Mouse (Mus musculus): ENCODE data around the gene Col4a3. TPM values are rescaled to one million over a fixed set of nuclear protein-coding genes. Genes with fewer than 3 reads are reported as not detected.

Gene Col4a3
- polyA plus RNA-seq (2012; ENCODE audit: insufficient read depth, insufficient read length, missing spikeins): 0.71 and 0.75 TPM in 2 replicates

DNA sequence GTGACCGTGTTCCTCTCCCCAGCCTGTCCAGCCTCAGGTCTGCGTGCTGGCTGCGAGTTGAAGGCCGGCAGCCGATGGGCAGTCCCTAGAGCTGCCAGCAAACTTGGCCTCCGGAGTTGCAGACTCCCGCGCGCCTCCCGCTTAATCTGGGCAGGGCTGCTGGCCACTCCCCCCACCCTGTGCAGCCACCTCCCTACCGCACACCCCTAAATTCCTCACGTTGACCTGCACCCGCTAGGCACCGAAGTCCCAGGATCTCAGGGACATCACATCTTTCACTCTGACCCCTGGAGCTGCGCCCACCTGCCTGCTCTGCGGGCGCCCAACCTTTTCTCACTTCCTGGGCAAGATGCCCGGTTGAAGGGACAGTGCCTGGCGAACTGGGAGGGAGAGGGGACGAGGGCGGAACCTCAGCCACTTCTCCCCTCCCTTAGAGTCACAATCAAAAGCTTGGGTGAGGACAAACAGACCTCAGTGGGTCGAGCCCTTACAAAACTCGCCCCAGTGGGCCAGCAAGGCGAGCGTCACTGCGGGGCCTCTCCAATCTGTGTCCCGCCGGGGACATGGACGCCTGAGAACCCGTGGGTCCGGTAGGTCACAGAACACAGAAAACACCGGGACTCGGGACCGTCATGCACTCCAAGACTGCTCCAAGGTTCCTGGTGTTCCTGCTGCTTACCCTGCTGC, at the start of gene Col4a3, which contains the start of gene Col4a4:
Gene Col4a3, plus strand, starts transcription at position 209 of the 687 bp plus-strand sequence.
Gene Col4a4, minus strand, starts transcription at position 137 of the 687 bp plus-strand sequence.
- H3K4me3 ChIP-seq (ENCODE audit: insufficient read depth, low read depth, low read length): peak within 1 kb of the TSS; percentile 31
- no peaks in the 10 kb centered on the region for H3K4me1 ChIP-seq (ENCODE audit: control insufficient read depth, insufficient read depth, insufficient read length, low read length)
- H3K27ac ChIP-seq (replicated peaks; ENCODE audit: low read depth, low read length): no peak within 1 kb of the TSS

DNA sequence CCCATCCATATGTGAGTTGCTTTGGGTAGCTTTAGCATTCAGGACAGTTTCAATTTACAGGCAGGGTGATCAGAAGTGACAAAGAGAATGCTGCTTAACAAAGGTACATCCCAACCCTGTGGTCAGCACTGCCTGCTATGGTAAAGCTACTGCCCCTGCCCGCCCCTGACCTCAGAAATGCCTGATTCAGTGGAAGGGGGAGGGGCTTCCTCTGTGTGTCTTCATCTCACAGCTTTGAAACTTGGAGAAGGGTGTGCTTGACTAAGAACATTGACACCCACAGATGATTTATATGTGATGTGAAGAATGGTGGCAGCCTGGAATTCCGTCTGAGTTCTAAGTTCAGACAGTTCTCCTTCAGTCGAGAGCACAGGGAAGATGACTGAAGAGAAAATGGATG, 48.9 kb upstream of the Col4a3 start:
- no peak overlapping the region for H3K27ac ChIP-seq (replicated peaks; ENCODE audit: low read depth, low read length)
- no peaks in the 10 kb centered on the region for H3K4me1 ChIP-seq (ENCODE audit: control insufficient read depth, insufficient read depth, insufficient read length, low read length)
- no peak overlapping the region for H3K4me3 ChIP-seq (ENCODE audit: insufficient read depth, low read depth, low read length)

DNA sequence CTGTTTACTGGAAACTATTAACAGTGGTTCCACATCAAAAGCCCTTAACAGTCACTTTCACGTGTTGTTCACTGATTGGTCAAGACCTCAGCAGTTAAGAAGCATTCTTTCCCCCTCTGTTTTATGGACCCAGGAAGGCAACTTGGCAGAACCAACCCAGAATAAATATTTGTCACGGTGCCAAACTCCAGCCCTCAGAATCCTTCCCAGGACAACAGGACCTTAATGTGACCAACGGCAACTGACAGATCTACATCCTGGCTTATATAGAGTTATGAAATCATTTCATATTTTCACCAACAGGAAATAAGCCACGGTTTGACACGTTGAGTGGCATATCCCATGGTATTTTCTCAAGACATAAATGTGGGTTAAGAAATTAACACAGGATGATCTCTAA, 46.7 kb upstream of the Col4a3 start:
- no peak overlapping the region for H3K4me3 ChIP-seq (ENCODE audit: insufficient read depth, low read depth, low read length)
- no peak overlapping the region for H3K27ac ChIP-seq (replicated peaks; ENCODE audit: low read depth, low read length)
- H3K4me1 ChIP-seq (ENCODE audit: control insufficient read depth, insufficient read depth, insufficient read length, low read length): no peaks in the 10 kb centered on the region

DNA sequence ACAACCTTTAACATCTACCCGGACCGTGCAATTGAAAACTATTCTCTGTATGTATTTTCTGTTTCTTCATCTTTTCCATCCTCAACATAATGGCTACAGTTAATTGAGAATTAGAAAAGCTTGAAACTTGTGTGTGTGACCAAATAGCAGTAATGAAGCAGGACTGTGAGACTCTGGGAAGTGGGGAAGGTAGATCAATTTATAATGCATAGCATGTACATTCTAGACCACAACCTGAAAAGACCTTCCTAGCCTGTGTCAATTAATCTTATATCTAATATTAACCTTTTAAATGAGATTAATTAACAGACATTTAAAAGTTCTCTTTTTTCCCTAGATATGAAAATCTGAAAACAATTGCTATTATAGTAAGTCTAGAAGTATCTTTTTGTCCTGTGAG, 42.8 kb upstream of the Col4a3 start:
- Histone ChIP-seq H3K4me1 (ENCODE audit: control insufficient read depth, insufficient read depth, insufficient read length, low read length) (no peaks in the 10 kb centered on the region), H3K4me3 (ENCODE audit: insufficient read depth, low read depth, low read length) (no peak overlapping the region), H3K27ac (replicated peaks; ENCODE audit: low read depth, low read length) (no peak overlapping the region)

DNA sequence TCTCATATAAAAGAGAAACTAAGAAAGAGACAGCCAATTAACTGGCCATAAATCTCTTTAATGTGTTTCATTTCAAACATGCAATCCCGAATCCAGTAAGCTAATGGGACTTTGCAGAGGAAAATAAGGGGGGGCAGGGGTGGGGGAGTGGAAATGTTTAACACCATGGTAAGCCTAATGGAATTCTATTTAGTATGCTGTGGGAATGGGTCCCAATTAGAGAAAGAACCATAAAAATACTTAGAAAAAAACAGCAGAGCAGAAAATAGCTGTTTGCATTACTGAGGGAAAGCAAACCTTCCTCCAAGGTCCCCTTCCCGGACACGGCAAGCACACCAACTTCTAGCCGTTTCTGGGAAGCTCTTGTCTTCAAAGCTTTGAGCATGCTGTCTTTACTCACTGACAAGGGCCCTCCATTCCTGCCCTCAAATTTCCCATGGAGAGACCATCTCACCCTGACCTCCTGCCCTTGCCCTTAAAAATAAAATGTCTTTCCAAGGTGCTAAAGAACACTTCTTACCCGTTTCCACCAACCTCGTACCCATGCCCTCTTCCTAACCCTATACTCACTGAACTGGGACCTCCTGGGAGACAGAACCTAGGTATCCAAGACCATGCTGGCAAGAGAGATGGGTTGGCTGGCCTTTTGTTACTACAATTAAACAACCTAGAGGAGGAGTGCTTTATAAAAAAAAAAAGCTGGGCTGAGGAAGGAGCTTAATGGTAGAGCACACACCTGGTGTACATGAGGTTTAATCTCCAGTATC, 42.1 kb upstream of the Col4a3 start:
- Histone ChIP-seq H3K4me1 (ENCODE audit: control insufficient read depth, insufficient read depth, insufficient read length, low read length) (no peaks in the 10 kb centered on the region), H3K27ac (replicated peaks; ENCODE audit: low read depth, low read length) (no peak overlapping the region), H3K4me3 (ENCODE audit: insufficient read depth, low read depth, low read length) (no peak overlapping the region)

DNA sequence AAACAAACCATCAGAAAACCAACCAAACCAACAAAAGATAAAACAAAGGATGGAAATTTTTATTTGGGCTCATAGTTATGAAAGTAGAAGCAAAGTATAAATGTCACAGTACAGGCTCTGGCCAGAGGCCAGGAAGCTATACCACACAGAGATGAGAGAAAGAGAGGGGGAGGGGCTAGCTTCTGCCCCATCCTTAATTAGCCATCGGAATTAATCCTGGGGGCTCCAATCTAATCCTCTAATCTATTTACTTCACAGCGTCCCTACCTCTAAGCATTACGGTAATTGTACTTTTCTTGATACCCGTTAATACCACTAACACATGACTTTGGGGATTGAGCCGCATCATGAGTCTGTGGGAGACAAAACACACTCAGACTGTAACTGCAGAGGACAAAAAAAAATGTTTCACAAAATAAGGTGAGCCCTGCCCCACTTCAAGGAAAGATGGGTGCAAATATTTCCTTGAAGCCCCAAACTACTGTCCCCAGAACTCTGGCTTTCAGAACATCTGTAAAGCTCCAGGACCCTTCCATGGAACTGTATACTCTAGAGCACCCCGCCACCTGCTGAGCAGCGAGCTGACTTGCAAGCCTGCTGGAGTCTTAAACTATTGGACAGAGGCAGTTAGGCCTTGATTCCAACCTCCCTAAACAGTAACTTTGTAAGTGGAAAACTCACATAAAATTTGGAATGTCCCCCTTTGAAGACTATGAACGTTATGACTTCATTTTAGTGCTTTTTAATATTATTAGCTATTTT, 41.3 kb upstream of the Col4a3 start:
- H3K4me3 ChIP-seq (ENCODE audit: insufficient read depth, low read depth, low read length): no peak overlapping the region
- H3K27ac ChIP-seq (replicated peaks; ENCODE audit: low read depth, low read length): no peak overlapping the region
- no peaks in the 10 kb centered on the region for H3K4me1 ChIP-seq (ENCODE audit: control insufficient read depth, insufficient read depth, insufficient read length, low read length)

DNA sequence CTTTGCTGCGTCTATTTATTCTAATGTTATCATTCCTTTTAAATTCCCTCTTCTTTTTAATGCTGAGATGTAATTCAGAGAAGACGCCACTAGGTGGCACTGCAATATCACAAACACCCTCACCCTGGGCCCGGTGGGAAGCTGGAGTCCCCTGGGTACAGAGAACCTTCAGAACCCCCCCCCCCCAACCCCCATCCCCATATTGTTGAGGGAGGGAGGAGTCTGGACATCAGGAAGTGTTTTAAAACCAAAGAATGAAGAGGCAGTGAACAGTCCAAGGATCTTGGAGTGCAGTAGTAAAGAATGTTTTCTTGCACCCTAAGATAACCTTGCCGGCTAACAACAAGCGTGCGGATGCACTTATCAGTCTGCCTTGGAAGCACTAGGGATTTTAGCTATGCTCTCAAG, 32.3 kb upstream of the Col4a3 start:
- Histone ChIP-seq H3K4me3 (ENCODE audit: insufficient read depth, low read depth, low read length) (no peak overlapping the region), H3K4me1 (ENCODE audit: control insufficient read depth, insufficient read depth, insufficient read length, low read length) (no peaks in the 10 kb centered on the region), H3K27ac (replicated peaks; ENCODE audit: low read depth, low read length) (no peak overlapping the region)

DNA sequence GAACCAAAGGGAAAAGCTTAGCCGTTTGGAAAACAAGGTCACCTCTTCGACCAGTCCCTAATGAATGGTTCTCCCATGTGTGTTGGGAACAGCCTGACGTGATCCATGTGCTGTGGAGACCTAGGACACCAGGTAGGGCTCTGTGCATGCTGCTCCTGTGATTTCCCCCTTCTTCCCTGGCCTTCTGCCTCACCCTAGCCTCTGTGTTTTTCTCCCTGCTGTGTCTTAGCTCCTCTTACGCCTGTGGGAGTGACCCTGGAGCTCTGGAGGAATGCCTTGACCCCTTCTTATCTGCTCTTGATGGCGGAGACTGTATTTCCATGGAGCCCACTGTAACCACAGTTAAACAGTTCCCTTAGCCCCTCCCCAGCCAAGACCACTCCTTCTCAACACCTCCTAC, 31.8 kb upstream of the Col4a3 start:
- Histone ChIP-seq H3K4me3 (ENCODE audit: insufficient read depth, low read depth, low read length) (no peak overlapping the region), H3K27ac (replicated peaks; ENCODE audit: low read depth, low read length) (no peak overlapping the region), H3K4me1 (ENCODE audit: control insufficient read depth, insufficient read depth, insufficient read length, low read length) (no peaks in the 10 kb centered on the region)

DNA sequence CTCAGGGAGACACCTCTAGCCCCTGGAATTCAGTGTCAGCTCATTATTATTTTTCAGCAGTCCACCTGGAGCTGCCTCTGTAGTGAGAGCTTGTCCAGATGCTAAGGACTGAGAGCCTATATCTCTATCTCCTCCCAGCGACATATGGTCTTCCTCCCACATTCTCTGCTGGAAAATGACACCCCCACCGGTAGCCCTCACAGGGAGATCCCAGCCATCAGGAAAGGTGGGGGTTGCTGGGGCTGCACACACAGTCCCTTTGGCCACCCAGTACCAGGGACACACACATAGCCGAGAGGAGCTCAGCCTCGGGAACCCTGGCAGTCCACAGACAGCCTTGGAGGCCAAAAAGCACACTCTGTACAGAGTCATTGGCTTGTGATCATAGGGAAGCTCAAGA, 26.5 kb upstream of the Col4a3 start:
- Histone ChIP-seq H3K27ac (replicated peaks; ENCODE audit: low read depth, low read length) (no peak overlapping the region), H3K4me1 (ENCODE audit: control insufficient read depth, insufficient read depth, insufficient read length, low read length) (no peaks in the 10 kb centered on the region), H3K4me3 (ENCODE audit: insufficient read depth, low read depth, low read length) (no peak overlapping the region)

DNA sequence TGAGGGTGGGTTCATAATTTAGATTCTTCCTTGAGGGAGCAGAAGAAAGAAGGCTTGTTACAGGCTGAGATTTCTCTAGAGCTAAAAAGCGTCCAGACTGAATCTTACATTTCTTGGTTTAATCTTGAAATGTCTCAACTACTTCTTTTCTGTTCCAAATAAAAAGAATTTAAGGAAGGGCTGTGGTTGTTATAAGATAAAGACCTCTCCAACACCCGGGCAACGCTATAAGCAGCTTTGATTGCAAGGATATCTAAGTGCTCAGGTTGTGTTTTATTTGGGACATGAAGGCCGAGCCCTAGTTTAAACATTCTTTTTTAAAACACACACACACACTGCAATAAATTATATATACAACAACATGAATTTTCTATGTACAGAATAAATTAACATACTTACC, 17.3 kb upstream of the Col4a3 start:
- Histone ChIP-seq H3K27ac (replicated peaks; ENCODE audit: low read depth, low read length) (no peak overlapping the region), H3K4me1 (ENCODE audit: control insufficient read depth, insufficient read depth, insufficient read length, low read length) (no peaks in the 10 kb centered on the region), H3K4me3 (ENCODE audit: insufficient read depth, low read depth, low read length) (no peak overlapping the region)

DNA sequence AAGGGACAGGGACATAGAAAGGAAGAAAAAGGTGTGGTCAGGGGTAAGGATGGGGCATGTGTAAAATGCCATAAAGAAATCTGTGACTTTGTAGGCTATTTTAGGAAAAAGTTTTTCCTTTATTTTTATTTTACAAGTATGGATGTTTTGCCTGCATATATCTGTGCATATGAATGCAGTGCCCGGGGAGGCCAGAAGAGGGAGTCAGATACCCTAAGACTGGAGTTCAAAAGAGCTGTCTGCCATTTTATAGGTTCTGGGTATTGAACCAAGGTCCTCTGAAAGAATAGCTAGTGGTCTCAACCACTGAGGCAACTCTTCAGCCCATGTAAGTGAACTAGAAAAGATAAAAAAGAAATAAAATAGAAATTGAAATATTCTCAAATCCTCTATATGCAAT, 15.0 kb upstream of the Col4a3 start:
- H3K4me3 ChIP-seq (ENCODE audit: insufficient read depth, low read depth, low read length): no peak overlapping the region
- H3K27ac ChIP-seq (replicated peaks; ENCODE audit: low read depth, low read length): no peak overlapping the region
- no peaks in the 10 kb centered on the region for H3K4me1 ChIP-seq (ENCODE audit: control insufficient read depth, insufficient read depth, insufficient read length, low read length)

DNA sequence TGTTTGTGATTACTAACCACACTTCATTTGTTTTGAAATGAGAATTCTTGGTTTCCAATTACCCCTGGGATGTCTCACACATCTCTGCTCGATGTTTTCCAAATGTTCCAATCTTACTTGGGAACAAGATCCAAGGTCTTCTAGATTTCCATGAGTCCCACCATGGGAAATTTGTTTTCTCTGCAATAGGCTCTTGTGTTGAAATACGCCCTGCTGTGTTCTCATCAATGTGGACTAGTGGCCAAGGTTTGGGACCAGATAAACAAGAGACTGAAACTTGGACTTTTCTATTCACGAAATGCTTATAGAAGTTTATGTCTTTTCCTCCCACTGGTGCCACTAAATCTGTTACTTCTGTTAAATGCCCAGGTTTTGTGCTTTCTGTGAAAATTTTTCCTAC, 11.0 kb upstream of the Col4a3 start:
- Histone ChIP-seq H3K4me3 (ENCODE audit: insufficient read depth, low read depth, low read length) (no peak overlapping the region), H3K4me1 (ENCODE audit: control insufficient read depth, insufficient read depth, insufficient read length, low read length) (no peaks in the 10 kb centered on the region), H3K27ac (replicated peaks; ENCODE audit: low read depth, low read length) (no peak overlapping the region)

DNA sequence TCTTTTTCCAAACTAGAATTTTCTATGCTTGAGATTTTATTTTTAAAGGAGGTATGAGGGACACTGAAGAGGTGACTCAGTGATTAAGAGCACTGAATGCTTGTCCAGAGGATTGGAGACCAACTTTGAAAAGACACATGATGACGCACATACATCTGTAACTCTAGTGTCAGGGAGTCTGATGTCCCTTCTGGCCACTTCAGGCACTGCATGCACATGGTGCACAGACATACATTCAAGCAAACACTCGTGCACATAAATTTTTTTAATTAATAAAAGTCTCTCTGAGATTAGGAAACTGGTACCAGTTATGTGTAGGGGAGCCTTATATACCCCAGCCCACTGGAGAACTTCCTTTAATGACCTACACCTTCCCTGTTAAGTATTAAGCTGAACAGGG, 10.5 kb upstream of the Col4a3 start:
- H3K4me3 ChIP-seq (ENCODE audit: insufficient read depth, low read depth, low read length): no peak overlapping the region
- H3K27ac ChIP-seq (replicated peaks; ENCODE audit: low read depth, low read length): no peak overlapping the region
- H3K4me1 ChIP-seq (ENCODE audit: control insufficient read depth, insufficient read depth, insufficient read length, low read length): no peaks in the 10 kb centered on the region

DNA sequence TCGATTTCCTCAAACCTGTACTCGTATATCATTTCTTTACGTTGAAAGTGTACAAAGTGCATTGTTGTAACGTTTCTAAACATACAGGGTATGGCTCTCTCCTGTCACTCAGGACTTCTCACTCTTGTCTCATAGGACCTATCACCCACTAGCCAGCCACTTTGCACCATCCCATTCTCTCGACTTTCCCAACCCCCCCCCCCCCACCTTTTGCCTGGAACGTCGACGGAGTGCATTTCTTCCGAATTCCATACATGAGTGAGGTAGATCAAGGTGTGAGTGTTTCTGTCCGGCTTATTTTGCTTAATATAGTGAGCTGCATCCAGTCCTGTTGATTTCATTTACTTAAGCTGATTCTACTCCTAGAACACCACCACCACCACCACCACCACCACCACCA, 9.4 kb upstream of the Col4a3 start:
- no peak overlapping the region for H3K4me3 ChIP-seq (ENCODE audit: insufficient read depth, low read depth, low read length)
- no peak overlapping the region for H3K27ac ChIP-seq (replicated peaks; ENCODE audit: low read depth, low read length)
- H3K4me1 ChIP-seq (ENCODE audit: control insufficient read depth, insufficient read depth, insufficient read length, low read length): no peaks in the 10 kb centered on the region

DNA sequence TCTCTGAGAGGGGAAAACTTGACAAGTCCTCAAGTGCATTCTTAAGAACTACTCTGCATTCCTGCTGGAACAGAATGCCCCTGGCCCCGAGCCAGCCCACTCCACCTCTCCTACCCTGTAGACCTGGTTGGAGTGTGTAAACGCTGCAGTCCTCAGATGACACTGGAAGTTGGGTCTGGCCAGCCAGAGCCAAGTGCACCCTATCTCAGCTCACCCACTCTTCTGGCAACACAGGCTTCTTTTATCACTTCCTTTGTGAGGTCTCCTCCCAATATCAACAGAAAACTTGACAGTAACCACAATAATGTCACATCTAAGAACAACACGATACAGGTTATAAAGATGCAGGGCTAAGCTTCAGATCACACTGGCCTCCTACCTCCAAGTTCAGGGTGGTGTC, 8.8 kb upstream of the Col4a3 start:
- Histone ChIP-seq H3K4me1 (ENCODE audit: control insufficient read depth, insufficient read depth, insufficient read length, low read length) (no peaks in the 10 kb centered on the region), H3K27ac (replicated peaks; ENCODE audit: low read depth, low read length) (no peak overlapping the region), H3K4me3 (ENCODE audit: insufficient read depth, low read depth, low read length) (no peak overlapping the region)
